Mouse (Mus musculus): ENCODE measurements around the gene Olfr1095. TPM values are rescaled to one million over a fixed set of nuclear protein-coding genes. Genes with fewer than 3 reads are reported as not detected.

Olfr1095 gene
- total RNA-seq (2023), result not detected

GRCm38 (mm10) chr2:86851596-86851995, at the start of gene Olfr1095:
TSS of gene Olfr1095 (minus strand) at chr2:86851696.

GRCm38 (mm10) chr2:86892116-86892515, 40.6 kb upstream of the Olfr1095 start, which contains the start of gene Olfr1097:
TSS of gene Olfr1097 (minus strand) at chr2:86892216.

GRCm38 (mm10) chr2:86874702-86875101, 23.2 kb upstream of the Olfr1095 start, which contains the start of gene Gm13723:
TSS of gene Gm13723 (minus strand) at chr2:86874802.

GRCm38 (mm10) chr2:86824363-86824762, 27.1 kb downstream of the Olfr1095 start, which contains the start of gene Olfr1094:
TSS of gene Olfr1094 (plus strand) at chr2:86824663.

GRCm38 (mm10) chr2:86809918-86810317, 41.6 kb downstream of the Olfr1095 start, which contains the start of gene Olfr141:
TSS of gene Olfr141 (minus strand) at chr2:86810018.

Other genes starting within 250 kb of the Olfr1095 start
- not detected for gene Olfr1084, start 212.0 kb downstream of the Olfr1095 start, total RNA-seq (2023)
- gene Olfr1085, start 189.7 kb downstream of the Olfr1095 start, total RNA-seq (2023), result not detected
- not detected for gene Olfr1086, start 171.6 kb downstream of the Olfr1095 start, total RNA-seq (2023)
- gene Olfr1087, start 153.3 kb downstream of the Olfr1095 start, total RNA-seq (2023), result not detected
- gene Olfr1089, start 118.0 kb downstream of the Olfr1095 start, total RNA-seq (2023), result not detected
- not detected for gene Olfr1090, start 92.7 kb downstream of the Olfr1095 start, total RNA-seq (2023)
- gene Olfr1093, start 69.2 kb downstream of the Olfr1095 start, total RNA-seq (2023), result not detected
- not detected for gene Olfr141, start 41.7 kb downstream of the Olfr1095 start, total RNA-seq (2023)
- not detected for gene Olfr1094, start 27.0 kb downstream of the Olfr1095 start, total RNA-seq (2023)
- not detected for gene Gm13723, start 23.1 kb upstream of the Olfr1095 start, total RNA-seq (2023)
- not detected for gene Olfr1097, start 40.5 kb upstream of the Olfr1095 start, total RNA-seq (2023)
- gene Olfr1098, start 72.8 kb upstream of the Olfr1095 start, total RNA-seq (2023), result not detected
- not detected for gene Olfr1099, start 109.0 kb upstream of the Olfr1095 start, total RNA-seq (2023)
- gene Olfr1100, start 128.3 kb upstream of the Olfr1095 start, total RNA-seq (2023), result not detected
- gene Olfr1101, start 139.5 kb upstream of the Olfr1095 start, total RNA-seq (2023), result not detected
- not detected for gene Olfr1102, start 146.7 kb upstream of the Olfr1095 start, total RNA-seq (2023)
- not detected for gene Olfr1104, start 175.4 kb upstream of the Olfr1095 start, total RNA-seq (2023)
- gene Olfr1105, start 184.8 kb upstream of the Olfr1095 start, total RNA-seq (2023), result not detected
- gene Olfr1106, start 200.6 kb upstream of the Olfr1095 start, total RNA-seq (2023), result not detected
- gene Olfr1107, start 224.1 kb upstream of the Olfr1095 start, total RNA-seq (2023), result not detected
- gene Olfr1109, start 244.3 kb upstream of the Olfr1095 start, total RNA-seq (2023), result not detected